9 mouse cellular contexts compared by ENCODE assay signal in the genomic region with DNA sequence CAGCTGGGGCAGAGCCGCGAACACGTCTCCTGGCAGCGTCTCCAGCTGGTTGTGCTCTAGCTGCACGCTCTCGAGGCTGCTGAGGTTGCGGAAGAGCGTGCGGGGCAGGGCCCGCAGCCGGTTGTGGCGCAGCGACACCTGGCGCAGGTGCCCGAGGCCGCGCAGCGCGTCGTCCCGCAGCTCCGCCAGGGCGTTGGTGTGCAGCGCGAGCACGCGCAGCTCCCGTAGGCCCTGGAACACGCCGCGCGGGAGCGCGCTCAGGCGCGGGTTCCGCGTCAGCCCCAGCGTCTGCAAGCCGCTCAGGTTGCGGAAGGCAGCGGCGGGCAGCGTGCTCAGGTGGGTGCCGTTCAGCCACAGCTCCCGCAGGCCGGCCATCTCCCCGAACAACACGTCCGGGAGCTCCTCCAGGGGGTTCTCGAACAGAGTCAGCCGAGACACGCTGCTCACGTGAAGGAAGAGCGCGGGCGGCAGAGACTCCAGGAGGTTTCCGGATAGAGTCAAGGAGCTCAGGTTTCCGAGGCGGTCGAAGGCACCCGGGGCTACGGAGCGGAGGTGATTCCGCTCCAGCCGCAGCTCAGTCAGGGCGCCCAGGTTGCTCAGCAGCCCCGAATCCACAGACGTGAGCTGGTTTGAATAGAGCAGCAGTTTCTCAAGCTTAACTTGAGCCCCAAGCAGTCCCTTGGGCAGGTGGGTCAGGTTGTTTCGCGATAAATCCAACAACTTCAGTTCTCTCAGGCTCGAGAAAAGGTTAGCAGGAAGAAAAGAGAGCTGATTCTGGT. TPM values are rescaled to one million over a fixed set of nuclear protein-coding genes. Genes with fewer than 3 reads are reported as not detected.
DNase-seq lines count a peak whose midpoint lies in the region; ATAC-seq and TF ChIP-seq lines count a peak whose summit lies in the region.
"Had no signal": no experiment of that assay in that cellular context is flagged by ENCODE, and none has a peak within 500 bp of the region (broad histone marks: within the 10 kb centered on the region; RNA-seq: fewer than 3 reads in every experiment).

No protein-coding gene starts in this region.

- H3K9ac ChIP-seq in forebrain, embryonic 14.5 days (ENCODE audit: low read length): peak overlapping the region; percentile 65
- H3K9ac ChIP-seq in hindbrain, embryonic 16.5 days (ENCODE audit: low read depth, low read length): peak overlapping the region; percentile 61

- peaks cover 13% of the 10 kb centered on the region for H3K4me1 ChIP-seq in forebrain, embryonic 14.5 days (ENCODE audit: control insufficient read depth, insufficient read depth, low read length)
- peaks cover 15% of the 10 kb centered on the region for H3K4me1 ChIP-seq in hindbrain, embryonic 16.5 days (ENCODE audit: control insufficient read depth, insufficient read depth, low read depth, low read length)

- WGBS in forebrain, embryonic 14.5 days: under 1% methylated on average over 71 of the region's 72 CpGs
- WGBS in hindbrain, embryonic 16.5 days: 0% methylated on average over 64 of the region's 72 CpGs

- H3K4me3 ChIP-seq in forebrain, embryonic 14.5 days (ENCODE audit: low read depth, low read length): peak overlapping the region; percentile 60
- peak overlapping the region; percentile 53 for H3K4me3 ChIP-seq in hindbrain, embryonic 16.5 days (ENCODE audit: low read length)
- peak overlapping the region; percentile 67 for H3K4me3 ChIP-seq in left cerebral cortex, adult 2 months

- ATAC-seq in cerebellum, adult (ENCODE audit: insufficient number of reproducible peaks, low FRiP score, low TSS enrichment): peak; percentile 59
- ATAC-seq in forebrain, embryonic 14.5 days: peak; percentile 68; the same call in 1 of the 2 replicates
- ATAC-seq in hindbrain, embryonic 16.5 days: peak; percentile 80

- intact Hi-C loops in left cerebral cortex, adult 2 months (cut with DNase I): loop anchor here (5.0 kb wide), 1 partner anchor 237 kb away; no protein-coding TSS in a partner anchor

- peak; percentile 76 for DNase-seq in R1 (ENCODE audit: low read depth, low spot score)
- DNase-seq in forebrain, embryonic 14.5 days (ENCODE audit: low spot score): peak; percentile 81
- peak; percentile 74 to 78 for DNase-seq in left cerebral cortex, adult 2 months (ENCODE audit: extremely low spot score in 1 of 2, low spot score in 2 of 2)
- DNase-seq in lung, postnatal 36 days: peak; percentile 24
- peak; percentile 65 to 68 for DNase-seq in right cerebral cortex, adult 2 months (ENCODE audit: low spot score in 2 of 2)
- peak; percentile 58 for DNase-seq in yolk sac, embryonic 10.5 days (ENCODE audit: low spot score)

- H3K9me3 ChIP-seq in forebrain, embryonic 14.5 days (replicated peaks; ENCODE audit: control insufficient read depth, low read length): no peaks in the 10 kb centered on the region
- H3K9me3 ChIP-seq in hindbrain, embryonic 16.5 days (ENCODE audit: control insufficient read depth, low read length): no peaks in the 10 kb centered on the region

- TF ChIP-seq CTCF in left cerebral cortex, adult 2 months (IDR thresholded peaks at IDR 0.05): no peak; the same call in 1 of the 2 replicates

- peaks cover 45% of the 10 kb centered on the region for H3K27me3 ChIP-seq in forebrain, embryonic 14.5 days (replicated peaks; ENCODE audit: control insufficient read depth, insufficient read depth, low read length)
- H3K27me3 ChIP-seq in hindbrain, embryonic 16.5 days (replicated peaks; ENCODE audit: control insufficient read depth, insufficient read depth, low read length): peaks cover 29% of the 10 kb centered on the region

- no peak overlapping the region for H3K27ac ChIP-seq in forebrain, embryonic 14.5 days (ENCODE audit: low read depth, low read length)
- 0 out of 2 replicates have a peak overlapping the region, but pooled peaks have one; percentile 24 for H3K27ac ChIP-seq in hindbrain, embryonic 16.5 days (ENCODE audit: low read depth, low read length)
- H3K27ac ChIP-seq in left cerebral cortex, adult 2 months: peak overlapping the region; percentile 77

- 0 out of 2 replicates have a peak, but pooled peaks cover 2% of the 10 kb centered on the region for H3K36me3 ChIP-seq in forebrain, embryonic 14.5 days (ENCODE audit: control insufficient read depth, insufficient read depth, low read length)
- no peaks in the 10 kb centered on the region for H3K36me3 ChIP-seq in hindbrain, embryonic 16.5 days (ENCODE audit: control insufficient read depth, insufficient read depth, low read length)

- peak overlapping the region; percentile 99 for H3K4me2 ChIP-seq in forebrain, embryonic 14.5 days (ENCODE audit: low read length)
- H3K4me2 ChIP-seq in hindbrain, embryonic 16.5 days (ENCODE audit: low read length): peak overlapping the region; percentile 98

RNA-seq across cellular contexts. Expression of a gene that starts 1.8 kb away (rescaled TPM):
- 0.28 and 0.32 TPM in 2 replicates for polyA plus RNA-seq in forebrain, embryonic 14.5 days (2014; fragmentation: Nextera tagmentation; extraction: Ambion mirVana)
- polyA plus RNA-seq in hindbrain, embryonic 16.5 days (2015; fragmentation: Nextera tagmentation; extraction: Ambion mirVana): 0.55 and 0.95 TPM in 2 replicates
- total RNA-seq in left cerebral cortex, adult 2 months (2021): 1 to 10 TPM in 1 of 2 experiments, under 1 TPM in 1; 0.56 to 1.1 TPM

RNA-seq across cellular contexts. Expression of a gene that starts 25.7 kb away (rescaled TPM):
- polyA plus RNA-seq in forebrain, embryonic 14.5 days (2014; fragmentation: Nextera tagmentation; extraction: Ambion mirVana): 0.07 and 0.10 TPM in 2 replicates
- 0.32 and 0.40 TPM in 2 replicates for polyA plus RNA-seq in hindbrain, embryonic 16.5 days (2015; fragmentation: Nextera tagmentation; extraction: Ambion mirVana)
- total RNA-seq in left cerebral cortex, adult 2 months (2021): not detected

RNA-seq across cellular contexts. Expression of a gene that starts 41.5 kb away (rescaled TPM):
- polyA plus RNA-seq in forebrain, embryonic 14.5 days (2014; fragmentation: Nextera tagmentation; extraction: Ambion mirVana): not detected in 2 replicates
- polyA plus RNA-seq in hindbrain, embryonic 16.5 days (2015; fragmentation: Nextera tagmentation; extraction: Ambion mirVana): not detected in 2 replicates
- total RNA-seq in left cerebral cortex, adult 2 months (2021): not detected
- total RNA-seq: layer of hippocampus, adult 8-10 months had no signal

Comparison
In these comparisons a context has a peak if more than half of its experiments do, and no peak if none do; other contexts are left out.
1. DNase-seq: peak in every context shown above with its lines; median percentile 81 in forebrain, embryonic 14.5 days; 76 in R1; 76 in left cerebral cortex, adult 2 months; 66 in right cerebral cortex, adult 2 months; 58 in yolk sac, embryonic 10.5 days; 24 in lung, postnatal 36 days.